Mouse (Mus musculus): ENCODE measurements around the gene Vac14. TPM values are rescaled to one million over a fixed set of nuclear protein-coding genes. Genes with fewer than 3 reads are reported as not detected.
A peak's percentile ranks its signal among the peaks of the same experiment; 100 is the strongest.

The Vac14 gene
- polyA plus RNA-seq, 1 experiment from 2014 or later = 32.8 TPM

DNA sequence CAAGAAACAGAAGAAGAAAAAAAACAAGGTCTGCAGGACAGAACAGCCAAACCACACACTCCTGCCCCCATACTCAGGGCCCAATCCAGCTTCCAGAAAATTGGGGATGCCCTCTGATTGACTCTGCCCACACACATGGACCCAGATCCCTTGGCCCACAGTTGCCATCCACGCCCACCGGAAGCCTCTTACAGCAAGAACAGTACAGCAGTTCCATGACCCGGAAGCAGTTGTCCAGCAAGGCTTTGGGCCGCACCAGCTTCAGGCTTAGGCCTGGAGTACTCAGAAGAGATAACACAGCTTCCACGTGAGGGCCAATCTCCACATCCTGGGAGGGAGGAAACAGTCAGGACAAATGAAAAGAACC lies 124.0 kb downstream of the Vac14 start:
- no peaks in the 10 kb centered on the region for H3K9me3 ChIP-seq (ENCODE audit: control insufficient read depth, low read length)
- DNase-seq (ENCODE audit: low spot score) = no peak
- WGBS = 95% methylated on average over 5 of the region's 5 CpGs
- H3K4me1 ChIP-seq (replicated peaks; ENCODE audit: control insufficient read depth, insufficient read depth, low read length) = no peaks in the 10 kb centered on the region
- ATAC-seq (ENCODE audit: low FRiP score) = no peak
- H3K4me2 ChIP-seq (replicated peaks) = no peak overlapping the region
- no peaks in the 10 kb centered on the region for H3K27me3 ChIP-seq (ENCODE audit: control insufficient read depth, insufficient read depth, low read length)
- no peak overlapping the region for H3K27ac ChIP-seq
- no peak overlapping the region for H3K4me3 ChIP-seq (replicated peaks; ENCODE audit: low read length)
- no peak overlapping the region for H3K9ac ChIP-seq
- H3K36me3 ChIP-seq (replicated peaks; ENCODE audit: control insufficient read depth, insufficient read depth) = peaks cover 40% of the 10 kb centered on the region

DNA sequence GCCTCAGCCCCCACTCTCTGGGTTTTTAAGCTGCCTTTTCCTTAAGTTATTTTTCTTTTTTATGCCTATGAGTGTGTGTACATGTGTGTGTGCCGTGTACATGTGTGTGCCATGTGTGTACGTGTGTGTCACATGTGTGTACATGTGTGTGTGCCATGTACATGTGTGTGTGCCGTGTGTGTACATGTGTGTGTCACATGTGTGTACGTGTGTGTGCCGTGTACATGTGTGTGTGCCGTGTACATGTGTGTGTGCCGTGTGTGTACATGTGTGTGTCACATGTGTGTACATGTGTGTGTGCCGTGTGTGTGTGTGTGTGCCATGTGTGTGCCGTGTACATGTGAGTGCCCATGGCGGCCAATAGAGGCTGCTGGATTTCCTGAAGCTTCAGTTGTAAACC lies 126.8 kb downstream of the Vac14 start:
- Histone ChIP-seq H3K27ac (no peak overlapping the region), H3K9ac (no peak overlapping the region), H3K4me3 (replicated peaks; ENCODE audit: low read length) (no peak overlapping the region), H3K4me1 (replicated peaks; ENCODE audit: control insufficient read depth, insufficient read depth, low read length) (no peaks in the 10 kb centered on the region), H3K27me3 (ENCODE audit: control insufficient read depth, insufficient read depth, low read length) (no peaks in the 10 kb centered on the region), H3K36me3 (replicated peaks; ENCODE audit: control insufficient read depth, insufficient read depth) (peaks cover 12% of the 10 kb centered on the region), H3K9me3 (ENCODE audit: control insufficient read depth, low read length) (no peaks in the 10 kb centered on the region), H3K4me2 (replicated peaks) (no peak overlapping the region)
- ATAC-seq (ENCODE audit: low FRiP score) (no peak), DNase-seq (ENCODE audit: low spot score) (no peak)
- WGBS = 97% methylated on average over 10 of the region's 10 CpGs

DNA sequence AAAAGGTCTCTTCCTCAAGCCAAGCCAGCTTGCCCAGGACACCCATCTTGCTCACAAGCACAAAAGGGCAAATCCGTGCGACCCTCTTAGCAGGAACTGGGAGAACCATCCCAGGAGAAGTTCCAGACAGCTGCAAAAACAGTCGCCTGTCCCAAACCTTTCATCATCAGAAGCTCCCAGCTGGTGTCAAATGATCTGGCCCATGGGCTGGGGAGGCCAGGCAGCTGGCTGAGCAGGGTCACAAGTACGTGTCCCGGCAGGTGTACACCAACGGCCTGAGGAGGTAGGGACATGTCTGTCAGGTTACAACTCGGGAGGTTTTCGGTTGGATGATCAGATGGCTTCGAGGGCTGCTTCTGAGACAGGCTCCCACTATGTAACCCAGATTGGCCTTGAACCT lies 128.3 kb downstream of the Vac14 start:
- no peaks in the 10 kb centered on the region for H3K9me3 ChIP-seq (ENCODE audit: control insufficient read depth, low read length)
- no peak overlapping the region for H3K4me2 ChIP-seq (replicated peaks)
- H3K27ac ChIP-seq = no peak overlapping the region
- no peak overlapping the region; the same call in 1 of the 2 replicates for H3K9ac ChIP-seq
- WGBS = 74% methylated on average over 9 of the region's 9 CpGs
- no peaks in the 10 kb centered on the region for H3K27me3 ChIP-seq (ENCODE audit: control insufficient read depth, insufficient read depth, low read length)
- H3K4me1 ChIP-seq (replicated peaks; ENCODE audit: control insufficient read depth, insufficient read depth, low read length) = no peaks in the 10 kb centered on the region
- ATAC-seq (ENCODE audit: low FRiP score) = no peak
- no peaks in the 10 kb centered on the region for H3K36me3 ChIP-seq (replicated peaks; ENCODE audit: control insufficient read depth, insufficient read depth)
- no peak for DNase-seq (ENCODE audit: low spot score)
- H3K4me3 ChIP-seq (replicated peaks; ENCODE audit: low read length) = no peak overlapping the region

DNA sequence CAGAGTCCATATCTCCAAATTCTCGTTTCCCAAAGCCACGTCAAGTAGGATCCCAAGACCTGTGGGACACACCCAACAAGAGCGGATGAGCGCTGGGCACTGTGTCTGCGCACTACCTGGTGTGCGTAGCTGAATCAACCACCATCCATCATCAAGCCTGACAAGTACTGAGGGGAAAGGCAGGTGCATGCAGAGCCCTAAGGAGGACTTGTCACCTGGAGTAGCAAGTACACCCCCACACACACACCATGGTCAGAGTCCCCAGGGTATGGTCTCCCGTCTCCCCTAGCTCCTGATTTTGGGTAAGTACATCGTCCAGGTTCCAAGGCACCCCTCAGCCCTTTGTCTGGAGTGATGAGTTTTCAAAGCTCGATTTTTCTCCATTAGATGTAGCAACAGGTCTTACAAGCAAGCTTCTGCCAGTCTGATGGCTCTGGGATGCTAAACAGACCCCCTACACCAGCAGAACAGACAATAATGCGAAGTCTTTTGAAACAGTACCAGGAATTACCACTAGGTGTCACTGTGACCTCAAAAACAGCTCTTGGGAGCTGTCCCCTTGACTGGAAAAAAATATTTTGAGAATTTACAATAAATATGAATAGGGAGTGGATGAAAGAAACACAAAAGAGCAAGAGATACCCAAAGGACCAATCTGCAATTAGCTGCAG lies 131.2 kb downstream of the Vac14 start:
- Histone ChIP-seq H3K4me1 (replicated peaks; ENCODE audit: control insufficient read depth, insufficient read depth, low read length) (no peaks in the 10 kb centered on the region), H3K4me2 (replicated peaks) (no peak overlapping the region), H3K36me3 (replicated peaks; ENCODE audit: control insufficient read depth, insufficient read depth) (no peaks in the 10 kb centered on the region), H3K27me3 (ENCODE audit: control insufficient read depth, insufficient read depth, low read length) (no peaks in the 10 kb centered on the region), H3K9me3 (ENCODE audit: control insufficient read depth, low read length) (no peaks in the 10 kb centered on the region), H3K4me3 (replicated peaks; ENCODE audit: low read length) (no peak overlapping the region), H3K27ac (no peak overlapping the region), H3K9ac (no peak overlapping the region)
- ATAC-seq (ENCODE audit: low FRiP score) (peak; percentile 69; the same call in 1 of the 2 replicates), DNase-seq (ENCODE audit: low spot score) (peak; percentile 97)
- 62% methylated on average over 10 of the region's 10 CpGs for WGBS

DNA sequence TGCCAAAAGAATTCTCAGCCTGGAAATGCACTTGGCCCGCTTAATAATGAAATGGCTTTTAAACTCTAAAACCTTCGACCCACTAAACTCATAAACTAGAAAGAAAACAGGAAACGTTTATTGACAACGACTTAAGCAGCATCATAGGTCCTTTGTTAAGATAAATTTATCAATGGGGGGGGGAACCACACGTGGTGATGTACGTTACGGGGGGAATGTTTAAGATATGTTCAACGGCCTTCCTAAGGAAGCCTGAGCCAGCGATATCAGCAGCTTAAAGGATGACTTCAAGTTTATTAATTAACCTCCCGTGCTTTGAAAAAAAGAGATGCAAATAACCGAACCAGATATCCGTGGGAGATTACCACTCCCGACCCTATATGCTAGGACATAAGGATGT lies 131.9 kb downstream of the Vac14 start:
- Histone ChIP-seq H3K27ac (no peak overlapping the region), H3K9ac (0 out of 2 replicates have a peak overlapping the region, but pooled peaks have one; percentile 19), H3K9me3 (ENCODE audit: control insufficient read depth, low read length) (no peaks in the 10 kb centered on the region), H3K4me3 (replicated peaks; ENCODE audit: low read length) (no peak overlapping the region), H3K27me3 (ENCODE audit: control insufficient read depth, insufficient read depth, low read length) (no peaks in the 10 kb centered on the region), H3K4me1 (replicated peaks; ENCODE audit: control insufficient read depth, insufficient read depth, low read length) (no peaks in the 10 kb centered on the region), H3K4me2 (replicated peaks) (no peak overlapping the region), H3K36me3 (replicated peaks; ENCODE audit: control insufficient read depth, insufficient read depth) (no peaks in the 10 kb centered on the region)
- ATAC-seq (ENCODE audit: low FRiP score) (no peak), DNase-seq (ENCODE audit: low spot score) (no peak)
- 43% methylated on average over 13 of the region's 13 CpGs for WGBS

DNA sequence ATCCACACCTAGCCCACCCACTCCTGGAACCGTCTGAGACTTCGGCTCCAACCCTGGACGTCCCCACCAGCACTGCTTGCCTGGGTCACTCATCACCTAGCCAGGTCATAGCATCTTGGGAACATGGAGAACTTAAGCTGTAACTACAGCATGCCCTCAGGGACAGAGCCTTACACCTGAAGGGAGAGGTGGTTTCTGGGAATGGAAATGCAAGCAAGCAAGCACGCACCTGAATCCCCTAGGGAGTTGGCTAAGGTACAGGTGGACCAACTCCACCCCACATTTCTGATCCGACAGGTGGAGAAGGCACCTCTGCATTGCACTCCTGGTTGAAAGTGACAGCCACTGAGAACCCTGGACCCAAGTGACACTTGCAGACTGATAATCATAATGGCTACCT lies 133.1 kb downstream of the Vac14 start:
- no peak overlapping the region for H3K9ac ChIP-seq
- no peak overlapping the region for H3K4me3 ChIP-seq (replicated peaks; ENCODE audit: low read length)
- no peak overlapping the region for H3K27ac ChIP-seq
- 88% methylated on average over 5 of the region's 5 CpGs for WGBS
- ATAC-seq (ENCODE audit: low FRiP score) = no peak
- H3K4me2 ChIP-seq (replicated peaks) = no peak overlapping the region
- no peak for DNase-seq (ENCODE audit: low spot score)
- H3K27me3 ChIP-seq (ENCODE audit: control insufficient read depth, insufficient read depth, low read length) = no peaks in the 10 kb centered on the region
- H3K4me1 ChIP-seq (replicated peaks; ENCODE audit: control insufficient read depth, insufficient read depth, low read length) = no peaks in the 10 kb centered on the region
- H3K36me3 ChIP-seq (replicated peaks; ENCODE audit: control insufficient read depth, insufficient read depth) = no peaks in the 10 kb centered on the region
- H3K9me3 ChIP-seq (ENCODE audit: control insufficient read depth, low read length) = no peaks in the 10 kb centered on the region

DNA sequence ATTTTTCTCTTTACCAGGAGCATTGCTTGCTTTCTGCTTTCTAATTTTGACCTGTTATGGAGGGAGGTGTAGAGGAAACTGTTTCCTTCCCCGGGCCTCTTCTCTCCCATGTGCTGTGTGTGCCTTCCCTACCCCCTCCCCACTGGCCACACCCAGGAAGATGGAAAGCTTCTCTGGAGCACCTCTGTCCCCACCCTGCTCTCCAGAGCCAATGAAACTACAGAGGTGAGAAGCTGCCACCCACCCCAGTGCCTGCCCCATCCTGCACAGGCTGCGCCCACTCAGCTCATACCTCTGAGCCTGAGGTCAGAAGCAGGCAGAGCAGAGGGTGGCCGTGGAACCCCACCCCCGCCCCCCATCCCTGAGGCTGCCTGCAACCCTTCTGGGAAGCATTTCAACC lies 136.3 kb downstream of the Vac14 start:
- no peaks in the 10 kb centered on the region for H3K9me3 ChIP-seq (ENCODE audit: control insufficient read depth, low read length)
- 63% methylated on average over 4 of the region's 4 CpGs for WGBS
- H3K36me3 ChIP-seq (replicated peaks; ENCODE audit: control insufficient read depth, insufficient read depth) = no peaks in the 10 kb centered on the region
- DNase-seq (ENCODE audit: low spot score) = no peak
- no peaks in the 10 kb centered on the region for H3K27me3 ChIP-seq (ENCODE audit: control insufficient read depth, insufficient read depth, low read length)
- ATAC-seq (ENCODE audit: low FRiP score) = no peak
- H3K9ac ChIP-seq = no peak overlapping the region
- H3K4me3 ChIP-seq (replicated peaks; ENCODE audit: low read length) = no peak overlapping the region
- H3K4me2 ChIP-seq (replicated peaks) = no peak overlapping the region
- no peak overlapping the region for H3K27ac ChIP-seq
- H3K4me1 ChIP-seq (replicated peaks; ENCODE audit: control insufficient read depth, insufficient read depth, low read length) = no peaks in the 10 kb centered on the region

DNA sequence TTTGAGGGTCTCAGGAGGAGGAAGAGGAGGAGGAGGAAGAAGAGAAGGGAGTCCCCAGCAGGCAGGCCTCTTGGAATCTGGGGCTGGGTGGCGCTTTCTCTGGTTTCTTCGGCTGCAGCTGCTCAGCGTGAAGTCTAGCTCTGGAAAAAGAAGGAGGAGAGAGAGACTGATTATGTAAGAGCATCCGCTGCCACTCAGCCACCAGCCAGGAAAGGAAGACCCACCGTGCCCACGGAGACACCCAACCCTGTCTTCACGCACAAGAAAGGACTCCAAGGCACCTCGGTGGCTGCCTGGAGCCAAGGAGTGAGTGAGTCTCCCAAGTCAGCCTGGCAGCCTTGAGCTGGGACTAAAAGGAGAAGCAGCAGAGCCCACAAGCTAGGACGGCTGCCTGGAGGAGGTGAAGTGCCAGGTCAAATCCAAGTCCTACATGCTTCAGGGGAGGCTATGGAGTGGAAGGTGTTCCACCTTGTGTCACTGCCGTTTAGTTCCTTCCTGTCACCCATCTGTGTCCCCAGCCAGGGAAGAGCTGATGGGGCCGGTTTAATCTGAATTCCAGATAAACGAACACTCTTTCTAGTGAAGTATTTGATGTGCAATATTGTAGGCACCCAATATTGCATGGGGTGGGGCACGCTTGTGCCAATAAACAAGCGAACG lies 137.3 kb downstream of the Vac14 start:
- Histone ChIP-seq H3K4me1 (replicated peaks; ENCODE audit: control insufficient read depth, insufficient read depth, low read length) (no peaks in the 10 kb centered on the region), H3K4me3 (replicated peaks; ENCODE audit: low read length) (no peak overlapping the region), H3K27ac (no peak overlapping the region), H3K4me2 (replicated peaks) (no peak overlapping the region), H3K36me3 (replicated peaks; ENCODE audit: control insufficient read depth, insufficient read depth) (no peaks in the 10 kb centered on the region), H3K9me3 (ENCODE audit: control insufficient read depth, low read length) (no peaks in the 10 kb centered on the region), H3K27me3 (ENCODE audit: control insufficient read depth, insufficient read depth, low read length) (no peaks in the 10 kb centered on the region), H3K9ac (no peak overlapping the region)
- WGBS = 63% methylated on average over 15 of the region's 15 CpGs
- ATAC-seq (ENCODE audit: low FRiP score) (no peak), DNase-seq (ENCODE audit: low spot score) (no peak)

DNA sequence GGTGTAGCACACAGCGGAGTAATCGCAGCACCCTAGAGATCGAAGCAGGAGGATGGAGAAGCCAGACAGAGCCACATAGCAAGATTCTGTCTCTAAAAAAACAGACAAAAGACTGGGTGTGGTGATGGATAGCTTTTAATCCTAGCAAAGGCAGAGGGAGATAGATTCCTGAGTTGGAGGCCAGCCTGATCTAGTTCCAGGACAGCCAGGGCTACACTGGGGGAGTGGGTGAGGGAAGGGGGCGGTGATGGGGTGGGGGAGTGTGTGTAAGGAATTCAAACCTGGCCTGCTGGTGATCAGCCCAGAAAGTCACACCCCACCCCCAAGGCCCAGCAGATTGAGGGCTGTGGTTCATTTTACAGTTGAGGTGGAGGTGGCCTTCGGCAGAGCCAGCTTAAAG lies 137.8 kb downstream of the Vac14 start:
- DNase-seq (ENCODE audit: low spot score) (no peak), ATAC-seq (ENCODE audit: low FRiP score) (no peak)
- Histone ChIP-seq H3K27me3 (ENCODE audit: control insufficient read depth, insufficient read depth, low read length) (no peaks in the 10 kb centered on the region), H3K9ac (no peak overlapping the region), H3K4me1 (replicated peaks; ENCODE audit: control insufficient read depth, insufficient read depth, low read length) (no peaks in the 10 kb centered on the region), H3K27ac (no peak overlapping the region), H3K9me3 (ENCODE audit: control insufficient read depth, low read length) (no peaks in the 10 kb centered on the region), H3K4me3 (replicated peaks; ENCODE audit: low read length) (no peak overlapping the region), H3K4me2 (replicated peaks) (no peak overlapping the region), H3K36me3 (replicated peaks; ENCODE audit: control insufficient read depth, insufficient read depth) (no peaks in the 10 kb centered on the region)
- 77% methylated on average over 5 of the region's 5 CpGs for WGBS
